Mouse (Mus musculus) MEL (cell line): ENCODE results near the gene Herpud2. TPM values are rescaled to one million over a fixed set of nuclear protein-coding genes. Genes with fewer than 3 reads are reported as not detected.
A peak's percentile ranks its signal among the peaks of the same experiment; 100 is the strongest.

Experiments
- DNase-seq: peaks from one replicate; pipeline ENCODE4 v3.0.0; 2011; ENCODE audit warnings: low read depth, low spot score
- H3K27ac ChIP-seq: 2 replicates; pipeline ENCODE4 v1.5.1; 2012; ENCODE audit warnings: low read depth, mild to moderate bottlenecking, control low read depth, low read length, moderate library complexity; ENCODE audit not compliant: control insufficient read depth
- H3K27me3 ChIP-seq, 2 experiments: fragments of 150-350 bp in 1 of 2; sonication (generic) in 1 of 2; 2 replicates each; pipeline ENCODE4 v1.6.1; 2012; ENCODE audit warnings: low read length in 2 of 2, mild to moderate bottlenecking in 2 of 2, improper control_type of control experiment in 1 of 2, moderate library complexity in 1 of 2; ENCODE audit not compliant: insufficient read depth in 2 of 2, control insufficient read depth in 1 of 2
- H3K36me3 ChIP-seq, 2 experiments: 2 replicates each; pipeline ENCODE4 v1.6.1; 2012 to 2014; ENCODE audit warnings: low read length in 2 of 2, improper control_type of control experiment in 1 of 2, inconsistent platforms in 1 of 2, mild to moderate bottlenecking in 1 of 2; ENCODE audit not compliant: insufficient read depth in 2 of 2, control insufficient read depth in 1 of 2
- H3K4me1 ChIP-seq, 2 experiments: fragments of 150-350 bp in 1 of 2; sonication (generic) in 1 of 2; 2 replicates each; pipeline ENCODE4 v1.6.1; 2012; ENCODE audit warnings: low read length in 2 of 2, improper control_type of control experiment in 1 of 2, mild to moderate bottlenecking in 1 of 2; ENCODE audit not compliant: insufficient read depth in 2 of 2, control insufficient read depth in 1 of 2
- H3K4me3 ChIP-seq, 2 experiments: fragments of 150-350 bp in 1 of 2; sonication (generic) in 1 of 2; 2 replicates each; pipeline ENCODE4 v1.5.1; 2012; ENCODE audit warnings: low read depth in 2 of 2, low read length in 2 of 2, mild to moderate bottlenecking in 2 of 2, moderate library complexity in 2 of 2, control low read depth in 1 of 2, improper control_type of control experiment in 1 of 2; ENCODE audit not compliant: control insufficient read depth in 1 of 2, insufficient read depth in 1 of 2
- H3K79me2 ChIP-seq: 2 replicates; pipeline ENCODE4 v1.6.1; 2012; ENCODE audit warnings: mild to moderate bottlenecking, low read length, moderate library complexity; ENCODE audit not compliant: control insufficient read depth, poor library complexity, insufficient read depth
- H3K9ac ChIP-seq: 2 replicates; pipeline ENCODE4 v1.6.1; 2012; ENCODE audit warnings: low read depth, mild to moderate bottlenecking, control low read depth, low read length, moderate library complexity; ENCODE audit not compliant: control insufficient read depth, poor library complexity, severe bottlenecking
- H3K9me3 ChIP-seq: fragments of 150-350 bp; sonication (generic); replicated peaks from 2 replicates; pipeline ENCODE4 v1.6.1; 2012; ENCODE audit warnings: mild to moderate bottlenecking, low read length, improper control_type of control experiment, moderate library complexity; ENCODE audit not compliant: insufficient read depth
- CTCF ChIP-seq, 3 experiments: IDR thresholded peaks in 2 of 3; conservative IDR thresholded peaks in 1 of 3; 2 replicates each; pipeline ENCODE4 v1.5.1; 2011 to 2012; ENCODE audit warnings: low read length in 3 of 3, low read depth in 2 of 3, mild to moderate bottlenecking in 2 of 3, improper control_type of control experiment in 1 of 3, inconsistent platforms in 1 of 3, mixed read lengths in 1 of 3, moderate library complexity in 1 of 3; ENCODE audit not compliant: control insufficient read depth in 1 of 3, insufficient read depth in 1 of 3, poor library complexity in 1 of 3, severe bottlenecking in 1 of 3
- E2F4 ChIP-seq: IDR thresholded peaks from 2 replicates; pipeline ENCODE4 v1.6.1; 2011; ENCODE audit warnings: low read depth, low read length, improper control_type of control experiment, borderline replicate concordance
- ELF1 ChIP-seq: IDR thresholded peaks from 2 replicates; pipeline ENCODE4 v1.6.1; 2014; ENCODE audit warnings: low read depth, mild to moderate bottlenecking, inconsistent platforms, low read length, improper control_type of control experiment, moderate library complexity
- EP300 ChIP-seq, 2 experiments: IDR thresholded peaks; 2 replicates each; pipeline ENCODE4 v1.6.1; 2011; ENCODE audit warnings: improper control_type of control experiment in 2 of 2, low read length in 2 of 2, low read depth in 1 of 2, mild to moderate bottlenecking in 1 of 2
- ETS1 ChIP-seq: IDR thresholded peaks from 2 replicates; pipeline ENCODE4 v1.6.1; 2012; ENCODE audit warnings: low read depth, mild to moderate bottlenecking, inconsistent platforms, low read length, improper control_type of control experiment, moderate library complexity
- GABPA ChIP-seq: IDR thresholded peaks from 2 replicates; pipeline ENCODE4 v1.6.1; 2012; ENCODE audit warnings: low read depth, mild to moderate bottlenecking, inconsistent platforms, low read length, improper control_type of control experiment, moderate library complexity
- HCFC1 ChIP-seq: IDR thresholded peaks from 2 replicates; pipeline ENCODE4 v1.6.1; 2012; ENCODE audit warnings: low read depth, mild to moderate bottlenecking, inconsistent platforms, low read length, improper control_type of control experiment, moderate library complexity
- KAT2A ChIP-seq: conservative IDR thresholded peaks from 2 replicates; pipeline ENCODE4 v1.6.1; 2012; ENCODE audit warnings: low read depth, low read length, improper control_type of control experiment, inconsistent platforms
- MAFK ChIP-seq: IDR thresholded peaks from 2 replicates; pipeline ENCODE4 v1.6.1; 2011; ENCODE audit warnings: low read depth, mild to moderate bottlenecking, low read length, improper control_type of control experiment, borderline replicate concordance
- MAX ChIP-seq: IDR thresholded peaks from 2 replicates; pipeline ENCODE4 v1.6.1; 2011; ENCODE audit warnings: low read length, improper control_type of control experiment
- MAZ ChIP-seq: IDR thresholded peaks from 2 replicates; pipeline ENCODE4 v1.6.1; 2012; ENCODE audit warnings: low read depth, mild to moderate bottlenecking, inconsistent platforms, low read length, improper control_type of control experiment
- MXI1 ChIP-seq: IDR thresholded peaks from 2 replicates; pipeline ENCODE4 v1.6.1; 2011; ENCODE audit warnings: mild to moderate bottlenecking, low read depth, low read length, improper control_type of control experiment
- MYB ChIP-seq: IDR thresholded peaks from 2 replicates; pipeline ENCODE4 v1.6.1; 2011; ENCODE audit warnings: mild to moderate bottlenecking, low read depth, low read length, improper control_type of control experiment
- MYC ChIP-seq: IDR thresholded peaks from 2 replicates; pipeline ENCODE4 v1.6.1; 2011; ENCODE audit warnings: low read depth, mild to moderate bottlenecking, low read length, improper control_type of control experiment, moderate library complexity
- NELFE ChIP-seq: IDR thresholded peaks from 2 replicates; pipeline ENCODE4 v1.6.1; 2011; ENCODE audit warnings: low read depth, low read length, improper control_type of control experiment
- NRF1 ChIP-seq: IDR thresholded peaks from 2 replicates; pipeline ENCODE4 v1.6.1; 2014; ENCODE audit warnings: low read depth, mild to moderate bottlenecking, inconsistent platforms, low read length, improper control_type of control experiment, moderate library complexity; ENCODE audit not compliant: poor library complexity, insufficient read depth, severe bottlenecking
- POLR2A ChIP-seq, 2 experiments: IDR thresholded peaks; 2 replicates each; pipeline ENCODE4 v1.6.1; 2011 to 2012; ENCODE audit warnings: low read length in 2 of 2, mild to moderate bottlenecking in 2 of 2, control low read depth in 1 of 2, improper control_type of control experiment in 1 of 2, low read depth in 1 of 2, moderate library complexity in 1 of 2; ENCODE audit not compliant: control insufficient read depth in 1 of 2, insufficient read depth in 1 of 2, poor library complexity in 1 of 2
- POLR2AphosphoS5 ChIP-seq: IDR thresholded peaks from 2 replicates; pipeline ENCODE4 v1.6.1; 2012; ENCODE audit warnings: low read depth, borderline replicate concordance, mild to moderate bottlenecking, inconsistent platforms, low read length, moderate library complexity, mixed read lengths
- RAD21 ChIP-seq: IDR thresholded peaks from 2 replicates; pipeline ENCODE4 v1.6.1; 2011; ENCODE audit warnings: mild to moderate bottlenecking, low read depth, low read length, improper control_type of control experiment
- SIN3A ChIP-seq: IDR thresholded peaks from 2 replicates; pipeline ENCODE4 v1.6.1; 2012; ENCODE audit warnings: low read length, improper control_type of control experiment, inconsistent platforms
- TAL1 ChIP-seq: IDR thresholded peaks from 2 replicates; pipeline ENCODE4 v1.6.1; 2012; ENCODE audit warnings: mild to moderate bottlenecking, inconsistent platforms, low read length, moderate library complexity, mixed read lengths
- TCF12 ChIP-seq: IDR thresholded peaks from 2 replicates; pipeline ENCODE4 v1.6.1; 2014; ENCODE audit warnings: low read depth, mild to moderate bottlenecking, inconsistent platforms, low read length, improper control_type of control experiment, moderate library complexity
- UBTF ChIP-seq: IDR thresholded peaks from 2 replicates; pipeline ENCODE4 v1.6.1; 2012; ENCODE audit warnings: low read depth, mild to moderate bottlenecking, inconsistent platforms, low read length, improper control_type of control experiment, moderate library complexity, borderline replicate concordance; ENCODE audit not compliant: insufficient read depth
- USF1 ChIP-seq: IDR thresholded peaks from 2 replicates; pipeline ENCODE4 v1.6.1; 2014; ENCODE audit warnings: low read depth, mild to moderate bottlenecking, inconsistent platforms, low read length, improper control_type of control experiment, moderate library complexity
- USF2 ChIP-seq, 2 experiments: IDR thresholded peaks; 2 replicates each; pipeline ENCODE4 v1.6.1; 2011 to 2012; ENCODE audit warnings: improper control_type of control experiment in 2 of 2, low read length in 2 of 2, borderline replicate concordance in 1 of 2, inconsistent platforms in 1 of 2, low read depth in 1 of 2, mild to moderate bottlenecking in 1 of 2; ENCODE audit not compliant: insufficient read depth in 1 of 2
- ZNF384 ChIP-seq: IDR thresholded peaks from 2 replicates; pipeline ENCODE4 v1.6.1; 2012; ENCODE audit warnings: low read depth, mild to moderate bottlenecking, inconsistent platforms, low read length, improper control_type of control experiment
- polyA plus RNA-seq, 2 experiments: library from polyadenylated mRNA; stranded (reverse) in 1 of 2; unstranded in 1 of 2; fragments of >175 nt in 1 of 2; fragments of >200 nt in 1 of 2; gene quantifications; 2 replicates each; pipeline versions ENCODE4 v1.2.1 to v1.2.4; 2012; ENCODE audit warnings: low replicate concordance in 2 of 2, low read depth in 1 of 2; ENCODE audit not compliant: insufficient read length in 2 of 2, insufficient read depth in 1 of 2, missing spikeins in 1 of 2
- total RNA-seq: library from RNA; depleted of rRNA; stranded (reverse); fragments of 300-350 nt; gene quantifications from 2 replicates; pipeline ENCODE4 v1.2.3, GENCODE M21; 2012

The Herpud2 gene
- total and polyA plus RNA-seq, 3 experiments: 4.3 to 17.2 TPM; not detected in 1

DNA sequence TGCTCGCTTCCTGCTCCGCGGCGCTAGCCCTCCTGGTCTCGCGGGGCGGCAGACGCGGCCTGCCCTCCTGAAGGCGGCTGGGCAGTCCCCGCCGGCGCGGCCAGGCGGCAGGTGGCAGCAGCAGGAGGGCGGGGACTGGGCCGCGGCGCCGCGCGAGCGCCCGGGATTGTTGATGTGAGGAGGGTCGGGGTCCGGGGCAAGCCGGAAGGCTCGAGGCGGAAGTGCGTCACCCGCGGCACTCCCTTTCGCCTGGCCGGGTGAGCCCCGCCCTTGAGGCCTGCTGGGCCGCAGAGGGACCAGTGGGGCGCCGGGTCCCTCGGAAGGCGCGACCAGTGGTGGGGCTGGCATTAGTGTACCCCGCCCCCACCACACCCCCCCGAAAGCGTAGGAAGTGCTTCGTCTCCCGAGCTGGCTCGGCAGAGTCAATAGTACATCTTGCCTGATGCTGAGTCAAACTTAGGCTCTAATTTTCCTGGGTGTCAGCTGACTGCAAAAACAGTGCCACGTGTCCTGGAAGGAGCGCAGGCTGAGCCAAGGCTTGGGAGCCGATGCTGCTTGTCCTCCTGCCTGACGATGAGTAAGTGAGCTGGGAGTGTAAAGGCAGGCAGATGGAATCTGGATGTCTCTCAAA lies at the start of gene Herpud2 (continued):
- no peak for TF ChIP-seq MYB
- TF ChIP-seq MAZ: peak; percentile 91
- no peak for TF ChIP-seq ZNF384
- TF ChIP-seq ETS1: peak; percentile 87

DNA sequence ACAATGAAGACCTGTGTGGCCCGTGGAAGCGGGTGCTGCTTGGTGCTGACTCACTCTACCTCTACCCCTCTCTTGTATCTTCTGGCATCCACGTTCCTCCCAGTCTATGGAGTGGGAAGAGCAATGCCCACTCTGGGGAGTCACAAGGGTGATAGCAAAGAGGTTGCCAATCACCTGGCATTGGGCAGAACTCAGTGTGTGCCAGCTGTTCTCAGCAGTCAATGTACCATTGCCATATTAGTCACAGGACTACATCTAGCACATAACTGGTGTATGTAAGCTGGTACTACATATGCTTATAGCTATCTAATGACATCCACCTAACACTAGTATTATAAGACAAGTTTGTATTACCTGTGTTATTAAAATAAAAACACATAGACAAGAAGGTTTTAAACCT lies 49.4 kb upstream of the Herpud2 start:
- Histone ChIP-seq H3K79me2 (no peaks in the 10 kb centered on the region), H3K27me3 (no peaks in the 10 kb centered on the region), H3K27ac (no peak overlapping the region), H3K9ac (no peak overlapping the region), H3K36me3 (peaks cover 0 to 12% of the 10 kb centered on the region in 2 experiments; a peak in 2 of 4 replicates), H3K9me3 (no peaks in the 10 kb centered on the region), H3K4me1 (peaks cover 6 to 22% of the 10 kb centered on the region in 2 experiments), H3K4me3 (no peak overlapping the region)
- TF ChIP-seq ETS1 (no peak), EP300 (IDR thresholded peaks at IDR 0.05; ENCODE audit: low read depth in 1 of 2, low read length in 2 of 2) (no peak), POLR2A (IDR thresholded peaks at IDR 0.05; ENCODE audit: control insufficient read depth in 1 of 2, insufficient read depth in 1 of 2, low read depth in 1 of 2, low read length in 2 of 2, poor library complexity in 1 of 2) (no peak), POLR2AphosphoS5 (no peak), HCFC1 (no peak), UBTF (no peak), RAD21 (no peak), GABPA (no peak), MAZ (no peak), USF1 (no peak), E2F4 (no peak)
- DNase-seq: no peak

DNA sequence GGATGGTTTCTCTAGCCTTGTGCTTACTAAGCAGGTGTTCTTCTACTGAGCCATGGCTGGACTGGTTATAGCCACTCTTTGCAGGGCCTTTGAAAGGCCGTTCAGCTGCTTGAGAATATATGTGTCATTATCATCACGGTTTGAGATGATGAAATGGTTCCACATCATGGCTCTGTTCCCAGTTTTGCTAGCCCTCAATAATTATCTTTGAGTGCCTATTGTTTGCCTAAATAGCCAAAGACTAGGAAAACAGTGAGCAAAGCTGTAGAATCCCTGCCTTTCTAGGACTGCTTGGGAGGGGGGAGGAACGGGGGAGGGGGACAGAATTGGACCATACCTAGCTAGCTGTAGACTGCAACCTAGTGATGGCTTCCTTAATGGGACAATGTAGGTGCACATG lies 48.5 kb upstream of the Herpud2 start:
- no peaks in the 10 kb centered on the region for H3K79me2 ChIP-seq
- DNase-seq: peak; percentile 25
- H3K9me3 ChIP-seq: no peaks in the 10 kb centered on the region
- H3K36me3 ChIP-seq: peaks cover 0 to 12% of the 10 kb centered on the region in 2 experiments; a peak in 2 of 4 replicates
- TF ChIP-seq UBTF (no peak), USF2 (IDR thresholded peaks at IDR 0.05; ENCODE audit: borderline replicate concordance in 1 of 2, insufficient read depth in 1 of 2, low read depth in 1 of 2, low read length in 2 of 2) (no peak), RAD21 (no peak), MAX (no peak), ELF1 (no peak), TAL1 (no peak), USF1 (no peak), TCF12 (no peak; the same call in 1 of the 2 replicates), CTCF (IDR thresholded peaks at IDR 0.05 in 2 of 3, conservative IDR thresholded peaks at IDR 0.05 in 1 of 3; ENCODE audit: control insufficient read depth in 1 of 3, insufficient read depth in 1 of 3, low read depth in 2 of 3, low read length in 3 of 3, poor library complexity in 1 of 3, severe bottlenecking in 1 of 3) (no peak), NRF1 (no peak), ETS1 (no peak; the same call in 1 of the 2 replicates), MXI1 (no peak), NELFE (no peak), SIN3A (no peak), MYC (no peak), POLR2AphosphoS5 (no peak), E2F4 (no peak), KAT2A (no peak), MAFK (no peak)
- TF ChIP-seq, all 39 proteins: peak for 0
- Histone ChIP-seq H3K27me3 (no peaks in the 10 kb centered on the region), H3K27ac (no peak overlapping the region), H3K9ac (no peak overlapping the region), H3K4me3 (no peak overlapping the region), H3K4me1 (peaks cover 6 to 22% of the 10 kb centered on the region in 2 experiments)
